Comparison of ENCODE assay signal across 21 mouse cellular contexts in genomic region chr3:107524547-107524946, GRCm38 (mm10). TPM values are rescaled to one million over a fixed set of nuclear protein-coding genes. Genes with fewer than 3 reads are reported as not detected.
DNase-seq lines count a peak whose midpoint lies in the region.
"Had no signal": no experiment of that assay in that cellular context is flagged by ENCODE, and none has a peak within 500 bp of the region (broad histone marks: within the 10 kb centered on the region; RNA-seq: fewer than 3 reads in every experiment).

No protein-coding gene starts in this region.

- peak; percentile 46 for DNase-seq in embryo, embryonic 10 days (ENCODE audit: low spot score)
- no peak for DNase-seq in embryo, embryonic 10.5 days (ENCODE audit: low spot score)
- peak; percentile 21 for DNase-seq in 3T3-L1 (ENCODE audit: low read depth, low spot score)
- DNase-seq in ZHBTc4 (ENCODE audit: low read depth, low spot score), result peak; percentile 8
- DNase-seq in layer of hippocampus, postnatal 14 days (ENCODE audit: low spot score in 2 of 2), result no peak
- no peak for DNase-seq in layer of hippocampus, postnatal 36 days
- DNase-seq: adrenal gland, adult 2 months; adrenal gland, postnatal 14 days; cerebellum, adult 11 months; cerebellum, adult 2 months; cerebellum, adult 9-11 months; cerebellum, postnatal 25 days; forebrain, postnatal 0 days; gastrocnemius, adult 2 months; gastrocnemius, postnatal 14 days; heart, adult 11 months; heart, postnatal 10 days; heart, postnatal 36 days had no signal

RNA-seq across cellular contexts. Expression of gene Slc6a17, which starts 6.7 kb away (rescaled TPM):
- total RNA-seq in layer of hippocampus, postnatal 14 days (2021), result 100 to 1,000 TPM; 281 to 304 TPM
- total RNA-seq in layer of hippocampus, postnatal 36 days (2021), result 100 to 1,000 TPM; 286 to 289 TPM
- total RNA-seq: common myeloid progenitor, adult 5-6 weeks had no signal

RNA-seq across cellular contexts. Expression of gene Ubl4b, which starts 30.3 kb away (rescaled TPM):
- not detected for total RNA-seq in layer of hippocampus, postnatal 14 days (2021)
- total RNA-seq in layer of hippocampus, postnatal 36 days (2021), result not detected
- total RNA-seq: adrenal gland, adult 2 months; adrenal gland, postnatal 14 days; common myeloid progenitor, adult 5-6 weeks; forebrain, postnatal 0 days; gastrocnemius, adult 2 months; gastrocnemius, postnatal 14 days; gastrocnemius, postnatal 4 days; heart, postnatal 10 days; heart, postnatal 36 days; MEL had no signal

Comparison
In these comparisons a context has a peak if more than half of its experiments do, and no peak if none do; other contexts are left out.
1. DNase-seq: peak in embryo, embryonic 10 days (single experiment), 3T3-L1 (single experiment) and ZHBTc4 (single experiment); none in embryo, embryonic 10.5 days (single experiment), layer of hippocampus, postnatal 14 days (0 of 2) and layer of hippocampus, postnatal 36 days (0 of 2).